ENCODE assay signal across 8 mouse cellular contexts in genomic region chr9:90053852-90054251, GRCm38 (mm10). TPM values are rescaled to one million over a fixed set of nuclear protein-coding genes. Genes with fewer than 3 reads are reported as not detected.
DNase-seq lines count a peak whose midpoint lies in the region; ATAC-seq and TF ChIP-seq lines count a peak whose summit lies in the region.

Gene Ctsh (plus strand): TSS chr9:90054152.

- no peak for ATAC-seq in common myeloid progenitor, adult 5-6 weeks (replicated peaks; ENCODE audit: low read depth, poor library complexity, severe bottlenecking)
- ATAC-seq in heart, embryonic 11.5 days (replicated peaks; ENCODE audit: insufficient number of reproducible peaks, low FRiP score, low TSS enrichment) = no peak
- ATAC-seq in midbrain, postnatal 0 days (ENCODE audit: low FRiP score) = no peak

- 66% methylated on average over 2 of the region's 2 CpGs for WGBS in heart, embryonic 11.5 days (ENCODE audit: insufficient replicate concordance)
- WGBS in midbrain, postnatal 0 days = 90% methylated on average over 2 of the region's 2 CpGs

- no peaks in the 10 kb centered on the region for H3K27me3 ChIP-seq in heart, embryonic 11.5 days (ENCODE audit: control insufficient read depth, insufficient read depth, low read length)
- H3K27me3 ChIP-seq in midbrain, postnatal 0 days (ENCODE audit: insufficient read depth, low read length) = 0 out of 2 replicates have a peak, but pooled peaks cover 8% of the 10 kb centered on the region

- no peaks in the 10 kb centered on the region for H3K9me3 ChIP-seq in heart, embryonic 11.5 days (replicated peaks; ENCODE audit: control insufficient read depth, low read length)
- H3K9me3 ChIP-seq in midbrain, postnatal 0 days (ENCODE audit: low read length) = no peaks in the 10 kb centered on the region

- no peak for TF ChIP-seq CTCF in midbrain, postnatal 0 days (IDR thresholded peaks at IDR 0.05)

- no peaks in the 10 kb centered on the region for H3K4me1 ChIP-seq in heart, embryonic 11.5 days (ENCODE audit: control insufficient read depth, insufficient read depth, low read length)
- peaks cover 7% of the 10 kb centered on the region; the same call in 1 of the 2 replicates for H3K4me1 ChIP-seq in midbrain, postnatal 0 days (ENCODE audit: insufficient read depth, low read length)

- no peaks in the 10 kb centered on the region for H3K36me3 ChIP-seq in heart, embryonic 11.5 days (ENCODE audit: control insufficient read depth, insufficient read depth, low read length)
- no peaks in the 10 kb centered on the region for H3K36me3 ChIP-seq in midbrain, postnatal 0 days (ENCODE audit: insufficient read depth, low read length)

- no peak for DNase-seq in layer of hippocampus, adult 18-20 months (ENCODE audit: low spot score in 2 of 2)
- no peak for DNase-seq in layer of hippocampus, adult 11-12 months (ENCODE audit: low spot score)
- DNase-seq in left cerebral cortex, adult 8-10 months (ENCODE audit: low spot score in 2 of 2) = no peak
- DNase-seq in midbrain, postnatal 0 days (ENCODE audit: low spot score) = no peak
- DNase-seq in embryo, embryonic 10.5 days (ENCODE audit: low spot score) = no peak
- DNase-seq in ovary, postnatal 10 days (ENCODE audit: low spot score) = no peak

- peak within 1 kb of the TSS; percentile 60 for H3K4me3 ChIP-seq in heart, embryonic 11.5 days (ENCODE audit: low read depth, low read length)
- H3K4me3 ChIP-seq in midbrain, postnatal 0 days (ENCODE audit: low read depth, low read length) = peak within 1 kb of the TSS; percentile 38

- H3K4me2 ChIP-seq in heart, embryonic 11.5 days = peak within 1 kb of the TSS; percentile 92
- peak within 1 kb of the TSS; percentile 74 for H3K4me2 ChIP-seq in midbrain, postnatal 0 days (ENCODE audit: low read depth, low read length, poor library complexity, severe bottlenecking)

- peak within 1 kb of the TSS; percentile 41; the same call in 1 of the 2 replicates for H3K27ac ChIP-seq in heart, embryonic 11.5 days (ENCODE audit: low read depth, low read length)
- H3K27ac ChIP-seq in midbrain, postnatal 0 days (ENCODE audit: low read depth, low read length) = no peak within 1 kb of the TSS

- H3K9ac ChIP-seq in heart, embryonic 11.5 days (ENCODE audit: low read depth, low read length) = peak within 1 kb of the TSS; percentile 73
- H3K9ac ChIP-seq in midbrain, postnatal 0 days (replicated peaks; ENCODE audit: low read length, poor library complexity, severe bottlenecking) = peak within 1 kb of the TSS; percentile 24; the same call in 1 of the 2 replicates

RNA-seq across cellular contexts. Expression of gene Ctsh, which starts in this region (rescaled TPM):
- 10 to 100 TPM; 13.5 to 15.9 TPM for total RNA-seq in layer of hippocampus, adult 18-20 months (2021)
- 8.8 and 19.2 TPM in 2 replicates for total RNA-seq in common myeloid progenitor, adult 5-6 weeks (2017)
- 28.8 and 32.8 TPM in 2 replicates for polyA plus RNA-seq in heart, embryonic 11.5 days (2014; fragmentation: Nextera tagmentation; extraction: Ambion mirVana)
- 10 to 100 TPM; 16.2 to 42.2 (median 32.4) TPM for total RNA-seq in left cerebral cortex, adult 8-10 months (2022)
- total RNA-seq in midbrain, postnatal 0 days (2014; rRNA removed) = 18.5 and 21.4 TPM in 2 replicates
- polyA plus RNA-seq in midbrain, postnatal 0 days (2015; fragmentation: Nextera tagmentation; extraction: Ambion mirVana) = 33.1 and 35.5 TPM in 2 replicates
